Mouse (Mus musculus): ENCODE measurements around the gene Papss2. TPM values are rescaled to one million over a fixed set of nuclear protein-coding genes. Genes with fewer than 3 reads are reported as not detected.

Papss2 gene
- polyA plus RNA-seq, 1 experiment, result 5.7 TPM

- no peak for DNase-seq (ENCODE audit: low spot score)
Measured at GRCm38 (mm10) chr19:32599436-32599835, 3.8 kb downstream of the Papss2 start.

GRCm38 (mm10) chr19:32601033-32601770, 5.6 kb downstream of the Papss2 start:
- DNase-seq (ENCODE audit: low spot score), result no peak

- no peak for DNase-seq (ENCODE audit: low spot score)
Measured at GRCm38 (mm10) chr19:32603466-32603865, 7.9 kb downstream of the Papss2 start.

GRCm38 (mm10) chr19:32604127-32604526, 8.5 kb downstream of the Papss2 start:
- DNase-seq (ENCODE audit: low spot score), result no peak

GRCm38 (mm10) chr19:32604563-32605252, 9.1 kb downstream of the Papss2 start:
- no peak for DNase-seq (ENCODE audit: low spot score)

GRCm38 (mm10) chr19:32606227-32606827, 10.7 kb downstream of the Papss2 start:
- DNase-seq (ENCODE audit: low spot score), result no peak

- no peak for DNase-seq (ENCODE audit: low spot score)
Measured at GRCm38 (mm10) chr19:32607036-32607435, 11.4 kb downstream of the Papss2 start.

GRCm38 (mm10) chr19:32611386-32612092, 15.9 kb downstream of the Papss2 start:
- no peak for DNase-seq (ENCODE audit: low spot score)

GRCm38 (mm10) chr19:32614046-32614771, 18.6 kb downstream of the Papss2 start:
- DNase-seq (ENCODE audit: low spot score), result no peak

- DNase-seq (ENCODE audit: low spot score), result no peak
Measured at GRCm38 (mm10) chr19:32614772-32615099, 19.1 kb downstream of the Papss2 start.

- DNase-seq (ENCODE audit: low spot score), result no peak
Measured at GRCm38 (mm10) chr19:32616646-32617045, 21.1 kb downstream of the Papss2 start.

- DNase-seq (ENCODE audit: low spot score), result no peak
Measured at GRCm38 (mm10) chr19:32619739-32620138, 24.1 kb downstream of the Papss2 start.

GRCm38 (mm10) chr19:32620859-32621445, 25.4 kb downstream of the Papss2 start:
- no peak for DNase-seq (ENCODE audit: low spot score)

GRCm38 (mm10) chr19:32622142-32622541, 26.6 kb downstream of the Papss2 start:
- DNase-seq (ENCODE audit: low spot score), result no peak

GRCm38 (mm10) chr19:32626768-32627331, 31.3 kb downstream of the Papss2 start:
- no peak for DNase-seq (ENCODE audit: low spot score)

- DNase-seq (ENCODE audit: low spot score), result no peak
Measured at GRCm38 (mm10) chr19:32627631-32628030, 32.0 kb downstream of the Papss2 start.

- no peak for DNase-seq (ENCODE audit: low spot score)
Measured at GRCm38 (mm10) chr19:32628572-32629132, 33.1 kb downstream of the Papss2 start.

GRCm38 (mm10) chr19:32634916-32635315, 39.3 kb downstream of the Papss2 start:
- DNase-seq (ENCODE audit: low spot score), result no peak

GRCm38 (mm10) chr19:32637357-32638275, 42.0 kb downstream of the Papss2 start:
- no peak for DNase-seq (ENCODE audit: low spot score)

Data from urinary bladder, adult 2 months (tissue).